In the genomic region with DNA sequence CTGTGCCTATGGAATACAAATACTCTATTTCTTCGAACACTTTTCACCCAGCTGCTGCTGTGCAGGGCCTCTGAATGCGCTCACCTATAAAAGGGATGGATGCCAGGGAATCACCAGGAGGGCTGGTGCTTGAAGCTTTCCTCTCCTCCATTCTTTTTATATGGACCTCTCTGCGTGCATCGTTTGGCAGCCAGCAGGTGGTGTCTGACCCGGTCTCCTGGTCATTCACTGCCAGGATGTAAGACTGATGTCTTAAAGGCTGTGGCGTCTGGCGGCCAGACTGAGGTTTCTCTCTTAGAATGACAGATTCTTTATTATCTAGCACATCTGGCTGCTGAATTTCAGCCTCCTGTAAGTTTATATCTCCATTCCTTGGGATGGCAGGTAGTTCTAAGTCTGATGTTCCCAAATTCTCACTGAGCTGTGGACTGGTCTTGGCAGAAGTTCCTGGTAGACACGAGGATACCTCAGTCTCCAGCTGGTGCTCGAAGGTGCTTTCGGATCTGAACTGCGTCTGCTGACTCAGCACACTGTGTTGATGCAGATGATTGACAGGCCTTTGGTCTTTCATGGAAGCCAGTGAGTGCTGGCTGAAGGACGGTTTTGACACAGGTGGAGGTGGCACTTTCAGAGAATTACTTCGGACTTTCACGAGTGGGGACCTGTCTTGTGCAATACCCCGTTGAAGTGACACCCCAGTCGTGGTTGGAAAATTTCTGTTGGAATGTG, we compare ENCODE assay signal across 26 mouse cellular contexts.
DNase-seq lines count a peak whose midpoint lies in the region; ATAC-seq and TF ChIP-seq lines count a peak whose summit lies in the region.
"Had no signal": no experiment of that assay in that cellular context is flagged by ENCODE, and none has a peak within 500 bp of the region (broad histone marks: within the 10 kb centered on the region; RNA-seq: fewer than 3 reads in every experiment).

No protein-coding gene starts in this region.

- no peaks in the 10 kb centered on the region for H3K79me2 ChIP-seq in heart, adult 2 months (replicated peaks; ENCODE audit: control insufficient read depth, insufficient read depth, low read length)
- H3K79me2 ChIP-seq in MEL (ENCODE audit: control insufficient read depth, insufficient read depth, low read length, poor library complexity): no peaks in the 10 kb centered on the region

- H3K27me3 ChIP-seq in heart, adult 2 months (ENCODE audit: control insufficient read depth, insufficient read depth, low read length): no peaks in the 10 kb centered on the region
- H3K27me3 ChIP-seq in liver, embryonic 14.5 days (ENCODE audit: control insufficient read depth, insufficient read depth, low read length): no peaks in the 10 kb centered on the region
- H3K27me3 ChIP-seq in MEL (ENCODE audit: control insufficient read depth in 1 of 2, insufficient read depth in 2 of 2, low read length in 2 of 2): no peaks in the 10 kb centered on the region
- H3K27me3 ChIP-seq: heart, embryonic 13.5 days; liver, embryonic 15.5 days; lung, embryonic 15.5 days; midbrain, embryonic 12.5 days had no signal

- 86% methylated on average over 16 of the region's 16 CpGs for WGBS in heart, adult 2 months
- WGBS in liver, embryonic 14.5 days (ENCODE audit: insufficient replicate concordance): 84% methylated on average over 16 of the region's 16 CpGs

- no peak overlapping the region for H3K4me3 ChIP-seq in heart, adult 2 months
- no peak overlapping the region for H3K4me3 ChIP-seq in liver, embryonic 14.5 days (ENCODE audit: insufficient read depth in 1 of 2, low read depth in 2 of 2, low read length in 2 of 2)
- H3K4me3 ChIP-seq in MEL (ENCODE audit: control insufficient read depth in 1 of 2, insufficient read depth in 1 of 2, low read depth in 2 of 2, low read length in 2 of 2): no peak overlapping the region
- H3K4me3 ChIP-seq: heart, embryonic 13.5 days; liver, embryonic 15.5 days; lung, embryonic 15.5 days; midbrain, embryonic 12.5 days had no signal

- no peak for TF ChIP-seq RAD21 in MEL (IDR thresholded peaks at IDR 0.05; ENCODE audit: low read depth, low read length)

- H3K4me1 ChIP-seq in heart, adult 2 months (ENCODE audit: control insufficient read depth, insufficient read depth, low read length): peaks cover 3% of the 10 kb centered on the region; the same call in 1 of the 2 replicates
- H3K4me1 ChIP-seq in liver, embryonic 14.5 days (replicated peaks; ENCODE audit: control insufficient read depth in 2 of 2, insufficient read depth in 2 of 2, low read length in 1 of 2): no peaks in the 10 kb centered on the region
- H3K4me1 ChIP-seq in MEL (ENCODE audit: control insufficient read depth in 1 of 2, insufficient read depth in 2 of 2, low read length in 2 of 2): no peaks in the 10 kb centered on the region
- H3K4me1 ChIP-seq: liver, embryonic 15.5 days; lung, embryonic 15.5 days; midbrain, embryonic 12.5 days had no signal

- H3K9me3 ChIP-seq in liver, embryonic 14.5 days (ENCODE audit: control insufficient read depth, low read length): no peaks in the 10 kb centered on the region
- H3K9me3 ChIP-seq in MEL (replicated peaks; ENCODE audit: insufficient read depth, low read length): no peaks in the 10 kb centered on the region
- H3K9me3 ChIP-seq: heart, embryonic 13.5 days; liver, embryonic 15.5 days; lung, embryonic 15.5 days; midbrain, embryonic 12.5 days had no signal

- no peak for ATAC-seq in liver, embryonic 14.5 days (ENCODE audit: insufficient read depth)
- ATAC-seq: activated CD4-positive, CD25-positive, alpha-beta regulatory T cell, adult 4 months; forebrain, embryonic 14.5 days; intestine, embryonic 16.5 days had no signal

- no peak overlapping the region for H3K9ac ChIP-seq in heart, adult 2 months (ENCODE audit: low read depth, low read length)
- no peak overlapping the region for H3K9ac ChIP-seq in liver, embryonic 14.5 days (replicated peaks)
- H3K9ac ChIP-seq in MEL (ENCODE audit: control insufficient read depth, low read depth, low read length, poor library complexity, severe bottlenecking): no peak overlapping the region
- H3K9ac ChIP-seq: heart, embryonic 13.5 days; hindbrain, embryonic 14.5 days; liver, embryonic 15.5 days; lung, embryonic 15.5 days; midbrain, embryonic 12.5 days had no signal

- no peak for DNase-seq in heart, adult 2 months
- no peak for DNase-seq in heart, adult 8-10 months (ENCODE audit: low spot score)
- no peak for DNase-seq in liver, embryonic 14.5 days (ENCODE audit: low read depth in 3 of 3, low spot score in 3 of 3)
- no peak for DNase-seq in liver
- peak; percentile 11 for DNase-seq in ES-CJ7 (ENCODE audit: low read depth, low spot score)
- no peak for DNase-seq in MEL (ENCODE audit: low read depth, low spot score)
- no peak for DNase-seq in adrenal gland, adult 18-20 months (ENCODE audit: low spot score in 2 of 2)
- no peak for DNase-seq in spleen, adult 18-20 months
- DNase-seq: adrenal gland, adult 8-10 months; B cell, adult 2 months; cerebellum, adult 9-11 months; gastrocnemius, postnatal 36 days; heart, adult 18-20 months; heart, postnatal 10 days; kidney, postnatal 25 days; lung, postnatal 36 days; right cerebral cortex, postnatal 25 days; thymus, postnatal 14 days had no signal

- peaks cover 2% of the 10 kb centered on the region for H3K36me3 ChIP-seq in heart, adult 2 months (ENCODE audit: control insufficient read depth, insufficient read depth, low read length)
- peaks cover 29% of the 10 kb centered on the region for H3K36me3 ChIP-seq in liver, embryonic 14.5 days (replicated peaks; ENCODE audit: control insufficient read depth, insufficient read depth, low read depth)
- H3K36me3 ChIP-seq in MEL (ENCODE audit: control insufficient read depth in 1 of 2, insufficient read depth in 2 of 2, low read length in 2 of 2): peaks cover 0 to 4% of the 10 kb centered on the region in 2 experiments; a peak in 2 of 4 replicates

- no peak for TF ChIP-seq POLR2A in heart, adult 2 months (IDR thresholded peaks at IDR 0.05; ENCODE audit: insufficient read depth, low read depth, low read length)
- no peak for TF ChIP-seq POLR2A in MEL (IDR thresholded peaks at IDR 0.05; ENCODE audit: control insufficient read depth in 1 of 2, insufficient read depth in 1 of 2, low read depth in 1 of 2, low read length in 2 of 2, poor library complexity in 1 of 2)

- intact Hi-C loops in heart, adult 2 months (cut with DNase I): no loop called here

- TF ChIP-seq EP300 in heart, adult 2 months (IDR thresholded peaks at IDR 0.05; ENCODE audit: insufficient read depth, low read depth, low read length): no peak
- no peak for TF ChIP-seq EP300 in liver, embryonic 14.5 days (IDR thresholded peaks at IDR 0.05; ENCODE audit: low read depth)
- no peak for TF ChIP-seq EP300 in MEL (IDR thresholded peaks at IDR 0.05; ENCODE audit: low read depth in 1 of 2, low read length in 2 of 2)

- no peak overlapping the region for H3K4me2 ChIP-seq in liver, embryonic 14.5 days (ENCODE audit: low read depth)
- H3K4me2 ChIP-seq: heart, embryonic 13.5 days; hindbrain, embryonic 14.5 days; liver, embryonic 15.5 days; lung, embryonic 15.5 days; midbrain, embryonic 12.5 days had no signal

- H3K27ac ChIP-seq in heart, adult 2 months: no peak overlapping the region
- no peak overlapping the region for H3K27ac ChIP-seq in liver, embryonic 14.5 days
- no peak overlapping the region for H3K27ac ChIP-seq in MEL (ENCODE audit: control insufficient read depth, low read depth, low read length)
- H3K27ac ChIP-seq: heart, embryonic 13.5 days; hindbrain, embryonic 14.5 days; liver, embryonic 15.5 days; lung, embryonic 15.5 days; midbrain, embryonic 12.5 days had no signal

- TF ChIP-seq CTCF in heart, adult 2 months (IDR thresholded peaks at IDR 0.05): 0 out of 2 replicates have a peak, but pooled peaks have one; percentile 3
- TF ChIP-seq CTCF in liver, embryonic 14.5 days (IDR thresholded peaks at IDR 0.05; ENCODE audit: low read depth): peak; percentile 21; the same call in 1 of the 2 replicates
- TF ChIP-seq CTCF in MEL (IDR thresholded peaks at IDR 0.05 in 2 of 3, conservative IDR thresholded peaks at IDR 0.05 in 1 of 3; ENCODE audit: control insufficient read depth in 1 of 3, insufficient read depth in 1 of 3, low read depth in 2 of 3, low read length in 3 of 3, poor library complexity in 1 of 3, severe bottlenecking in 1 of 3): 0 out of 6 replicates have a peak, but pooled peaks of 1 of the 3 experiments have one; percentile 10

TF ChIP-seq in MEL, 35 proteins besides CTCF, POLR2A, EP300 and RAD21:
- TF ChIP-seq MAFK (IDR thresholded peaks at IDR 0.05; ENCODE audit: borderline replicate concordance, low read depth, low read length): peak; percentile 31; the same call in 1 of the 2 replicates
- no peak for TF ChIP-seq CHD1 (IDR thresholded peaks at IDR 0.05; ENCODE audit: low read depth, low read length)
